In the genomic region with DNA sequence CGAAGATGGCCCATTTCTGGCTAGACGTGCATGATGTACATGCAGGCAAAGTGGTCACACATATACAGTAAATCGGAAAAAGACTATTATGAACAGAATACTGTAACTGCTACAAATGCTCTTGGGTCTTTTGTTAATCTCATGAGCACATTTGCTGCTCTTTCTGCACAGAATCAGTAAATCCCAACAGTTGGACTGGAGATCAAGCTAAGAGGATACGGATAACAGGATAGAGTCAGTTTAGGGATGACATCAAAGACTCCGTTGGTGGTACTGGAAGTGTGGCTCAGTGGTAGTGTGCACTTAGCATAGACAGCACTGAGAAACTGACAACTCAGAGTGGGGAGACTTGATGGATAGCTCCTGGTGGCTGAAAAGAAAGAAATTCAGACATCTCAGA, we compare ENCODE assay signal across 8 mouse cellular contexts. TPM values are rescaled to one million over a fixed set of nuclear protein-coding genes. Genes with fewer than 3 reads are reported as not detected.
DNase-seq lines count a peak whose midpoint lies in the region; ATAC-seq and TF ChIP-seq lines count a peak whose summit lies in the region.

No protein-coding gene starts in this region.

- ATAC-seq in neural tube, embryonic 11.5 days (ENCODE audit: insufficient read depth, low FRiP score, low TSS enrichment) = no peak
- ATAC-seq in liver, embryonic 11.5 days (replicated peaks; ENCODE audit: low FRiP score) = no peak
- no peak for ATAC-seq in stomach, embryonic 15.5 days (ENCODE audit: insufficient read depth, low FRiP score, low read depth)

- no peaks in the 10 kb centered on the region for H3K9me3 ChIP-seq in neural tube, embryonic 11.5 days (ENCODE audit: control insufficient read depth, low read length)
- peaks cover 7% of the 10 kb centered on the region for H3K9me3 ChIP-seq in erythroblast, embryonic 14.5 days (ENCODE audit: control insufficient read depth, low read length)
- H3K9me3 ChIP-seq in liver, embryonic 11.5 days (ENCODE audit: control insufficient read depth, low read length) = no peaks in the 10 kb centered on the region
- H3K9me3 ChIP-seq in stomach, embryonic 15.5 days = no peaks in the 10 kb centered on the region

- H3K4me3 ChIP-seq in neural tube, embryonic 11.5 days (ENCODE audit: low read depth, low read length) = peak overlapping the region; percentile 90
- H3K4me3 ChIP-seq in erythroblast, embryonic 14.5 days (replicated peaks) = peak overlapping the region; percentile 95
- H3K4me3 ChIP-seq in liver, embryonic 11.5 days (ENCODE audit: low read depth, low read length) = peak overlapping the region; percentile 93
- peak overlapping the region; percentile 77 for H3K4me3 ChIP-seq in stomach, embryonic 15.5 days (replicated peaks)
- no peak overlapping the region; the same call in 1 of the 2 replicates for H3K4me3 ChIP-seq in thymus, adult 2 months (ENCODE audit: control insufficient read depth, insufficient read depth, low read length)

- DNase-seq in neural tube, embryonic 11.5 days (ENCODE audit: low spot score) = no peak
- DNase-seq in neural tube, embryonic 10.5 days (ENCODE audit: extremely low spot score, low spot score) = no peak
- DNase-seq in liver, embryonic 11.5 days (ENCODE audit: low spot score) = no peak
- DNase-seq in thymus, adult 2 months = no peak
- DNase-seq in left cerebral cortex, postnatal 25 days (ENCODE audit: low spot score in 2 of 2) = no peak
- no peak for DNase-seq in layer of hippocampus, postnatal 36 days

- H3K9ac ChIP-seq in neural tube, embryonic 11.5 days (ENCODE audit: low read length) = peak overlapping the region; percentile 95
- peak overlapping the region; percentile 88 for H3K9ac ChIP-seq in liver, embryonic 11.5 days (ENCODE audit: low read depth, low read length)
- H3K9ac ChIP-seq in stomach, embryonic 15.5 days = peak overlapping the region; percentile 62; the same call in 1 of the 2 replicates

- no peak for TF ChIP-seq POLR2A in thymus, adult 2 months (IDR thresholded peaks at IDR 0.05; ENCODE audit: control insufficient read depth, extremely low read depth, insufficient read depth, low read length, poor library complexity)

- H3K4me2 ChIP-seq in neural tube, embryonic 11.5 days (ENCODE audit: low read depth) = peak overlapping the region; percentile 69
- peak overlapping the region; percentile 71 for H3K4me2 ChIP-seq in liver, embryonic 11.5 days
- peak overlapping the region; percentile 70 for H3K4me2 ChIP-seq in stomach, embryonic 15.5 days

- peaks cover 6% of the 10 kb centered on the region for H3K36me3 ChIP-seq in neural tube, embryonic 11.5 days (ENCODE audit: control insufficient read depth, insufficient read depth, low read length)
- peaks cover 41% of the 10 kb centered on the region for H3K36me3 ChIP-seq in erythroblast, embryonic 14.5 days (ENCODE audit: control insufficient read depth)
- peaks cover 18% of the 10 kb centered on the region for H3K36me3 ChIP-seq in liver, embryonic 11.5 days (ENCODE audit: control insufficient read depth, insufficient read depth, low read length)
- H3K36me3 ChIP-seq in stomach, embryonic 15.5 days = peaks cover 13% of the 10 kb centered on the region; the same call in 1 of the 2 replicates
- H3K36me3 ChIP-seq in thymus, adult 2 months (ENCODE audit: control insufficient read depth, insufficient read depth, low read length) = peaks cover 11% of the 10 kb centered on the region; the same call in 1 of the 2 replicates

- H3K27me3 ChIP-seq in neural tube, embryonic 11.5 days (ENCODE audit: control insufficient read depth, insufficient read depth, low read length) = no peaks in the 10 kb centered on the region
- H3K27me3 ChIP-seq in erythroblast, embryonic 14.5 days (ENCODE audit: control insufficient read depth) = no peaks in the 10 kb centered on the region
- H3K27me3 ChIP-seq in liver, embryonic 11.5 days (replicated peaks; ENCODE audit: control insufficient read depth, insufficient read depth, low read length) = no peaks in the 10 kb centered on the region
- H3K27me3 ChIP-seq in stomach, embryonic 15.5 days (replicated peaks) = no peaks in the 10 kb centered on the region
- H3K27me3 ChIP-seq in thymus, adult 2 months (ENCODE audit: control insufficient read depth, insufficient read depth, low read length) = no peaks in the 10 kb centered on the region

- TF ChIP-seq CTCF in thymus, adult 2 months (IDR thresholded peaks at IDR 0.05; ENCODE audit: borderline replicate concordance, control insufficient read depth, extremely low read depth, insufficient read depth, low read length, poor library complexity) = no peak

- H3K4me1 ChIP-seq in neural tube, embryonic 11.5 days (ENCODE audit: control insufficient read depth, insufficient read depth, low read length) = peaks cover 3% of the 10 kb centered on the region; the same call in 1 of the 2 replicates
- H3K4me1 ChIP-seq in erythroblast, embryonic 14.5 days (ENCODE audit: control insufficient read depth) = peaks cover 61% of the 10 kb centered on the region
- peaks cover 8% of the 10 kb centered on the region for H3K4me1 ChIP-seq in liver, embryonic 11.5 days (replicated peaks; ENCODE audit: control insufficient read depth, insufficient read depth, low read length)
- H3K4me1 ChIP-seq in stomach, embryonic 15.5 days = peaks cover 8% of the 10 kb centered on the region; the same call in 1 of the 2 replicates
- H3K4me1 ChIP-seq in thymus, adult 2 months (replicated peaks; ENCODE audit: control insufficient read depth, insufficient read depth, low read length) = peaks cover 15% of the 10 kb centered on the region

- intact Hi-C loops in left cerebral cortex, postnatal 25 days (cut with DNase I) = loop anchor here (2.0 to 5.0 kb wide), 2 partner anchors 79 to 114 kb away; partner anchors contain the start of genes Ifnar2 and Il10rb

- 42% methylated on average over 5 of the region's 5 CpGs for WGBS in neural tube, embryonic 11.5 days
- 35% methylated on average over 5 of the region's 5 CpGs for WGBS in liver, embryonic 11.5 days
- 24% methylated on average over 5 of the region's 5 CpGs for WGBS in stomach, embryonic 15.5 days
- 27% methylated on average over 5 of the region's 5 CpGs for WGBS in thymus, adult 2 months

- no peak overlapping the region for H3K27ac ChIP-seq in neural tube, embryonic 11.5 days (ENCODE audit: low read depth, low read length)
- peak overlapping the region; percentile 98 for H3K27ac ChIP-seq in liver, embryonic 11.5 days (ENCODE audit: low read depth, low read length)
- peak overlapping the region; percentile 95; the same call in 1 of the 2 replicates for H3K27ac ChIP-seq in stomach, embryonic 15.5 days
- no peak overlapping the region for H3K27ac ChIP-seq in thymus, adult 2 months (ENCODE audit: control insufficient read depth, insufficient read depth, low read length)

RNA-seq across cellular contexts. Expression of gene Ifnar1, which starts 0.8 kb away (rescaled TPM):
- 53.9 and 56.0 TPM in 2 replicates for polyA plus RNA-seq in neural tube, embryonic 11.5 days (2014; fragmentation: Nextera tagmentation; extraction: Ambion mirVana)
- 0.82 and 1.0 TPM in 2 replicates for polyA plus RNA-seq in erythroblast, embryonic 14.5 days (2012)
- polyA plus RNA-seq in liver, embryonic 11.5 days (2014; fragmentation: Nextera tagmentation; extraction: Ambion mirVana) = 32.6 and 35.5 TPM in 2 replicates
- 48.8 and 49.4 TPM in 2 replicates for polyA plus RNA-seq in stomach, embryonic 15.5 days (2015; fragmentation: Nextera tagmentation; extraction: Ambion mirVana)
- polyA plus RNA-seq in thymus, adult 2 months (2012; rRNA removed) = 47.0 and 49.1 TPM in 2 replicates
- total RNA-seq in left cerebral cortex, postnatal 25 days (2021) = 10 to 100 TPM; 53.6 to 56.1 TPM
- total RNA-seq in layer of hippocampus, postnatal 36 days (2021) = 10 to 100 TPM; 45.9 to 51.7 TPM

Comparison
In these comparisons a context has a peak if more than half of its experiments do, and no peak if none do; other contexts are left out.
1. H3K27ac ChIP-seq: peak in liver, embryonic 11.5 days (single experiment) and stomach, embryonic 15.5 days (single experiment); none in neural tube, embryonic 11.5 days (single experiment) and thymus, adult 2 months (single experiment).
2. RNA of gene Ifnar1, which starts 0.8 kb away (polyA plus RNA-seq): 53.9 to 56.0 TPM in neural tube, embryonic 11.5 days, 48.8 to 49.4 TPM in stomach, embryonic 15.5 days, 47.0 to 49.1 TPM in thymus, adult 2 months and 32.6 to 35.5 TPM in liver, embryonic 11.5 days; 0.82 to 1.0 TPM in erythroblast, embryonic 14.5 days; every median in the first group is over 10 times any median in the second.
3. Peak in every context shown above with its lines, with median percentiles within 50 percentile points of each other: H3K4me2 ChIP-seq and H3K9ac ChIP-seq.